Mouse (Mus musculus) midbrain, embryonic 16.5 days (tissue): ENCODE data around the gene Atp6v1e1. TPM values are rescaled to one million over a fixed set of nuclear protein-coding genes. Genes with fewer than 3 reads are reported as not detected.
A peak's percentile ranks its signal among the peaks of the same experiment; 100 is the strongest.

ENCODE experiments used
- ATAC-seq: fragments of 200-750 bp; cut with Nextera tagmentation; 2 replicates; pipeline ENCODE4 v1.8.0; 2017; ENCODE audit warnings: moderate TSS enrichment
- H3K27ac ChIP-seq: fragments of 300-500 bp; sonication (generic); 2 replicates; pipeline ENCODE4 v1.5.1; 2014; ENCODE audit warnings: mild to moderate bottlenecking, low read length, mixed read lengths
- H3K27me3 ChIP-seq: fragments of 300-500 bp; sonication (generic); 2 replicates; pipeline ENCODE4 v1.6.1; 2014; ENCODE audit warnings: low read depth, low read length, mixed read lengths; ENCODE audit not compliant: control insufficient read depth, insufficient read depth
- H3K36me3 ChIP-seq: fragments of 300-500 bp; sonication (generic); 2 replicates; pipeline ENCODE4 v1.6.1; 2014; ENCODE audit warnings: mild to moderate bottlenecking, low read length, moderate library complexity, mixed read lengths; ENCODE audit not compliant: control insufficient read depth, insufficient read depth
- H3K4me1 ChIP-seq: fragments of 300-500 bp; sonication (generic); 2 replicates; pipeline ENCODE4 v1.6.1; 2014; ENCODE audit warnings: mild to moderate bottlenecking, low read length, mixed read lengths; ENCODE audit not compliant: control insufficient read depth, insufficient read depth
- H3K4me2 ChIP-seq: fragments of 300-500 bp; sonication (generic); 2 replicates; pipeline ENCODE4 v1.6.1; 2014; ENCODE audit warnings: mild to moderate bottlenecking, low read length, mixed read lengths
- H3K4me3 ChIP-seq: fragments of 300-500 bp; sonication (generic); 2 replicates; pipeline ENCODE4 v1.5.1; 2014; ENCODE audit warnings: low read depth, mild to moderate bottlenecking, low read length, moderate library complexity, mixed read lengths
- H3K9ac ChIP-seq: fragments of 300-500 bp; sonication (generic); 2 replicates; pipeline ENCODE4 v1.6.1; 2014; ENCODE audit warnings: low read depth, low read length, mixed read lengths
- H3K9me3 ChIP-seq: fragments of 300-500 bp; sonication (generic); replicated peaks from 2 replicates; pipeline ENCODE4 v1.6.1; 2014; ENCODE audit warnings: mild to moderate bottlenecking, low read length, mixed read lengths; ENCODE audit not compliant: control insufficient read depth, poor library complexity, severe bottlenecking
- WGBS: fragments of 180-500 bp; shearing (Covaris S2); extraction: QIAGEN DNeasy Blood & Tissue Kit; methylation state at CpG from one replicate; pipeline ENCODE4 v1.1.7; 2014; 5-methylcytosine and 5-hydroxymethylcytosine counted together
- polyA plus RNA-seq: library from polyadenylated mRNA; unstranded; fragments of >200 nt; fragmentation: Nextera tagmentation; extraction: Ambion mirVana; gene quantifications from 2 replicates; pipeline ENCODE4 v1.2.1, GENCODE M21; 2015

The Atp6v1e1 gene
- polyA plus RNA-seq, 1 experiment from 2014 or later, result 296 TPM

GRCm38 (mm10) chr6:120784351-120784750 lies 38.2 kb downstream of the Atp6v1e1 start:
- no peaks in the 10 kb centered on the region for H3K9me3 ChIP-seq
- no peak overlapping the region for H3K27ac ChIP-seq
- peaks cover 4% of the 10 kb centered on the region; the same call in 1 of the 2 replicates for H3K4me1 ChIP-seq
- no peaks in the 10 kb centered on the region for H3K27me3 ChIP-seq
- ATAC-seq, result no peak
- no peak overlapping the region for H3K4me3 ChIP-seq
- H3K4me2 ChIP-seq, result no peak overlapping the region
- 49% methylated on average over 7 of the region's 7 CpGs for WGBS
- H3K9ac ChIP-seq, result 0 out of 2 replicates have a peak overlapping the region, but pooled peaks have one; percentile 10
- H3K36me3 ChIP-seq, result no peaks in the 10 kb centered on the region

GRCm38 (mm10) chr6:120782948-120783347 lies 39.6 kb downstream of the Atp6v1e1 start:
- H3K9me3 ChIP-seq, result no peaks in the 10 kb centered on the region
- H3K4me1 ChIP-seq, result peaks cover 4% of the 10 kb centered on the region; the same call in 1 of the 2 replicates
- ATAC-seq, result no peak
- no peak overlapping the region for H3K4me3 ChIP-seq
- no peak overlapping the region for H3K4me2 ChIP-seq
- no peaks in the 10 kb centered on the region for H3K27me3 ChIP-seq
- H3K36me3 ChIP-seq, result no peaks in the 10 kb centered on the region
- WGBS, result 82% methylated on average over 2 of the region's 2 CpGs
- H3K9ac ChIP-seq, result no peak overlapping the region
- no peak overlapping the region for H3K27ac ChIP-seq

- no peaks in the 10 kb centered on the region for H3K9me3 ChIP-seq
- no peak for ATAC-seq
- no peak overlapping the region for H3K4me3 ChIP-seq
- no peaks in the 10 kb centered on the region for H3K36me3 ChIP-seq
- H3K4me2 ChIP-seq, result no peak overlapping the region
- 67% methylated on average over 3 of the region's 3 CpGs for WGBS
- H3K9ac ChIP-seq, result no peak overlapping the region
- no peak overlapping the region for H3K27ac ChIP-seq
- peaks cover 7% of the 10 kb centered on the region for H3K4me1 ChIP-seq
- H3K27me3 ChIP-seq, result no peaks in the 10 kb centered on the region
Observed at GRCm38 (mm10) chr6:120778226-120778625, 44.4 kb downstream of the Atp6v1e1 start.

- Histone ChIP-seq H3K9ac (no peak overlapping the region), H3K27me3 (no peaks in the 10 kb centered on the region), H3K4me1 (peaks cover 11% of the 10 kb centered on the region), H3K4me3 (no peak overlapping the region), H3K27ac (no peak overlapping the region), H3K9me3 (no peaks in the 10 kb centered on the region), H3K36me3 (no peaks in the 10 kb centered on the region), H3K4me2 (no peak overlapping the region)
- 88% methylated on average over 9 of the region's 9 CpGs for WGBS
- no peak for ATAC-seq
Observed at GRCm38 (mm10) chr6:120777533-120777932, 45.1 kb downstream of the Atp6v1e1 start.

GRCm38 (mm10) chr6:120776286-120776685 lies 46.3 kb downstream of the Atp6v1e1 start:
- no peak for ATAC-seq

GRCm38 (mm10) chr6:120773763-120774162 lies 48.8 kb downstream of the Atp6v1e1 start:
- ATAC-seq, result no peak
- H3K27ac ChIP-seq, result peak overlapping the region; percentile 74
- no peaks in the 10 kb centered on the region for H3K27me3 ChIP-seq
- H3K4me3 ChIP-seq, result no peak overlapping the region
- H3K4me1 ChIP-seq, result peaks cover 11% of the 10 kb centered on the region
- no peak overlapping the region for H3K9ac ChIP-seq
- H3K4me2 ChIP-seq, result peak overlapping the region; percentile 33
- 40% methylated on average over 6 of the region's 6 CpGs for WGBS
- no peaks in the 10 kb centered on the region for H3K9me3 ChIP-seq
- H3K36me3 ChIP-seq, result no peaks in the 10 kb centered on the region

More at GRCm38 (mm10) chr6:120776286-120776685, 46.3 kb downstream of the Atp6v1e1 start:
- Histone ChIP-seq H3K9me3 (no peaks in the 10 kb centered on the region), H3K9ac (no peak overlapping the region), H3K4me3 (no peak overlapping the region), H3K27me3 (no peaks in the 10 kb centered on the region), H3K4me1 (peaks cover 11% of the 10 kb centered on the region), H3K36me3 (no peaks in the 10 kb centered on the region), H3K27ac (no peak overlapping the region), H3K4me2 (no peak overlapping the region)
- 84% methylated on average over 3 of the region's 3 CpGs for WGBS

- peaks cover 11% of the 10 kb centered on the region for H3K4me1 ChIP-seq
- no peaks in the 10 kb centered on the region for H3K36me3 ChIP-seq
- peak within 1 kb of the TSS; percentile 74 for H3K27ac ChIP-seq
- ATAC-seq, result peak; percentile 83
- no peaks in the 10 kb centered on the region for H3K9me3 ChIP-seq
- no peaks in the 10 kb centered on the region for H3K27me3 ChIP-seq
- 17% methylated on average over 5 of the region's 5 CpGs for WGBS
- no peak within 1 kb of the TSS for H3K4me3 ChIP-seq
- H3K4me2 ChIP-seq, result peak within 1 kb of the TSS; percentile 33
- H3K9ac ChIP-seq, result no peak within 1 kb of the TSS
Observed at GRCm38 (mm10) chr6:120773149-120773628, 49.4 kb downstream of the Atp6v1e1 start, which contains the start of gene Slc25a18. Gene Slc25a18, plus strand, starts transcription at chr6:120773578.

- H3K9ac ChIP-seq, result no peak overlapping the region
- H3K27me3 ChIP-seq, result no peaks in the 10 kb centered on the region
- no peak overlapping the region; the same call in 1 of the 2 replicates for H3K27ac ChIP-seq
- no peaks in the 10 kb centered on the region for H3K9me3 ChIP-seq
- no peak overlapping the region for H3K4me3 ChIP-seq
- H3K4me2 ChIP-seq, result no peak overlapping the region
- no peaks in the 10 kb centered on the region for H3K36me3 ChIP-seq
- ATAC-seq, result no peak
- peaks cover 11% of the 10 kb centered on the region for H3K4me1 ChIP-seq
Observed at GRCm38 (mm10) chr6:120772025-120772424, 50.6 kb downstream of the Atp6v1e1 start.

GRCm38 (mm10) chr6:120771366-120771765 lies 51.2 kb downstream of the Atp6v1e1 start:
- no peak for ATAC-seq
- no peak overlapping the region for H3K27ac ChIP-seq
- H3K4me3 ChIP-seq, result no peak overlapping the region
- no peak overlapping the region for H3K4me2 ChIP-seq
- 91% methylated on average over 1 of the region's 1 CpGs for WGBS
- no peaks in the 10 kb centered on the region for H3K27me3 ChIP-seq
- H3K9ac ChIP-seq, result no peak overlapping the region
- H3K4me1 ChIP-seq, result peaks cover 11% of the 10 kb centered on the region
- no peaks in the 10 kb centered on the region for H3K36me3 ChIP-seq
- H3K9me3 ChIP-seq, result no peaks in the 10 kb centered on the region
